In the genomic region with DNA sequence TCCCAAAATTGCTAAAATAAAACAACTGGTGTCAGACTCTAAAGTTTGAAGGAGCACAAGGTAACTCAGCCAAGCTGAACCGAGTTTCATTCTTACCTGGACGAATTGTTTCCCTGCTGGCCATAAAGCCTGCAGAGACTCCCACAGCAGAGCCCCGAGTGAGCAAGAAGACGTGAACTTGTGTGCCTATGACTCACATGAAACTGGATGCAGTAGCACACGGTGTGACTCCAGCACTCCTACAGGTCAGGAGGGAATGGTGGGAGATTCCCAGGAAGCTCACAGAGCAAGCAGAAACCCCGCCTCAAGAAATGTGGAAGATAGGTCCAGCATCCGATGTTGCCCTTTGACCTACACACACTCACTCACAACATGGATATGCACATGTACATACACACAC, we compare ENCODE assay signal across 18 mouse cellular contexts. TPM values are rescaled to one million over a fixed set of nuclear protein-coding genes. Genes with fewer than 3 reads are reported as not detected.
DNase-seq lines count a peak whose midpoint lies in the region; ATAC-seq and TF ChIP-seq lines count a peak whose summit lies in the region.
"Had no signal": no experiment of that assay in that cellular context is flagged by ENCODE, and none has a peak within 500 bp of the region (broad histone marks: within the 10 kb centered on the region; RNA-seq: fewer than 3 reads in every experiment).

No protein-coding gene starts in this region.

- peak; percentile 7 for DNase-seq in kidney, postnatal 10 days
- DNase-seq in kidney, adult 9 months = no peak
- no peak for DNase-seq in lung, postnatal 4 days
- DNase-seq in Patski (ENCODE audit: low read depth, low spot score) = no peak
- DNase-seq in ovary, postnatal 10 days (ENCODE audit: low spot score) = no peak
- DNase-seq: adrenal gland, postnatal 14 days; cerebellum, adult 18-20 months; cerebellum, postnatal 25 days; gastrocnemius, adult 2 months; heart, postnatal 4 days; kidney, adult 8-10 months; thymus, postnatal 36 days had no signal

- no peaks in the 10 kb centered on the region for H3K27me3 ChIP-seq in lung, embryonic 16.5 days (ENCODE audit: control insufficient read depth, insufficient read depth, low read depth, low read length)
- H3K27me3 ChIP-seq in Patski = no peaks in the 10 kb centered on the region
- no peaks in the 10 kb centered on the region for H3K27me3 ChIP-seq in stomach, embryonic 16.5 days (ENCODE audit: control insufficient read depth, insufficient read depth, low read length)

- H3K27ac ChIP-seq in lung, embryonic 16.5 days (ENCODE audit: low read length) = peak overlapping the region; percentile 4
- H3K27ac ChIP-seq in stomach, embryonic 16.5 days (ENCODE audit: low read length) = no peak overlapping the region; the same call in 1 of the 2 replicates
- H3K27ac ChIP-seq: gastrocnemius, adult 2 months; hindbrain, postnatal 0 days; midbrain, embryonic 10.5 days had no signal

- no peaks in the 10 kb centered on the region for H3K9me3 ChIP-seq in lung, embryonic 16.5 days (ENCODE audit: control insufficient read depth, low read length)
- H3K9me3 ChIP-seq in stomach, embryonic 16.5 days (replicated peaks; ENCODE audit: control insufficient read depth, low read length) = no peaks in the 10 kb centered on the region

- no peak overlapping the region for H3K4me3 ChIP-seq in lung, embryonic 16.5 days (ENCODE audit: low read length)
- no peak overlapping the region for H3K4me3 ChIP-seq in stomach, embryonic 16.5 days (replicated peaks; ENCODE audit: low read length)
- H3K4me3 ChIP-seq: gastrocnemius, adult 2 months; midbrain, embryonic 10.5 days had no signal

- in situ Hi-C loops in Patski (cut with MboI; ENCODE audit: low pct_unique_long_range_greater_than_20kb) = no loop called here

- no peak overlapping the region for H3K4me2 ChIP-seq in lung, embryonic 16.5 days (ENCODE audit: low read depth, low read length)
- no peak overlapping the region for H3K4me2 ChIP-seq in stomach, embryonic 16.5 days (ENCODE audit: low read depth, low read length)

- CTCF ChIA-PET in Patski (lab: Charles Lee) = interaction anchor here (0.8 to 2.6 kb wide), 2 partner anchors 21 to 61 kb away, joined by 4 to 8 read pairs; no protein-coding TSS in a partner anchor

- no peak for TF ChIP-seq CTCF in Patski (IDR thresholded peaks at IDR 0.05)

- no peaks in the 10 kb centered on the region for H3K36me3 ChIP-seq in lung, embryonic 16.5 days (ENCODE audit: control insufficient read depth, insufficient read depth, low read length)
- H3K36me3 ChIP-seq in stomach, embryonic 16.5 days (ENCODE audit: control insufficient read depth, insufficient read depth, low read length) = no peaks in the 10 kb centered on the region
- H3K36me3 ChIP-seq: midbrain, embryonic 10.5 days had no signal

- ATAC-seq in lung, embryonic 16.5 days (ENCODE audit: low read depth) = no peak
- peak; percentile 13 for ATAC-seq in Patski
- ATAC-seq in stomach, embryonic 16.5 days (ENCODE audit: insufficient read depth, low FRiP score) = peak; percentile 45; the same call in 1 of the 2 replicates
- no peak for ATAC-seq in granulocyte monocyte progenitor cell, adult 5-6 weeks (replicated peaks; ENCODE audit: poor library complexity, severe bottlenecking)
- ATAC-seq: hindbrain, postnatal 0 days had no signal

- WGBS in lung, embryonic 16.5 days = 44% methylated on average over 7 of the region's 7 CpGs
- WGBS in stomach, embryonic 16.5 days = 40% methylated on average over 7 of the region's 7 CpGs

- POLR2A ChIA-PET in Patski (lab: Charles Lee) = interaction anchor here (0.6 kb wide), 1 partner anchor 27 kb away, joined by 3 read pairs; no protein-coding TSS in a partner anchor

- no peak overlapping the region for H3K9ac ChIP-seq in lung, embryonic 16.5 days (ENCODE audit: low read length)
- no peak overlapping the region for H3K9ac ChIP-seq in stomach, embryonic 16.5 days (ENCODE audit: low read length)

- H3K4me1 ChIP-seq in lung, embryonic 16.5 days (replicated peaks; ENCODE audit: control insufficient read depth, insufficient read depth, low read length) = peaks cover 27% of the 10 kb centered on the region
- H3K4me1 ChIP-seq in stomach, embryonic 16.5 days (ENCODE audit: control insufficient read depth, insufficient read depth, low read length) = peaks cover 11% of the 10 kb centered on the region; the same call in 1 of the 2 replicates

RNA-seq across cellular contexts. Expression of gene Gipc2, which starts 5.8 kb away (rescaled TPM):
- polyA plus RNA-seq in lung, embryonic 16.5 days (2015; fragmentation: Nextera tagmentation; extraction: Ambion mirVana) = 12.3 and 13.4 TPM in 2 replicates
- 0.21 TPM for polyA plus RNA-seq in Patski (2021)
- polyA plus RNA-seq in stomach, embryonic 16.5 days (2015; fragmentation: Nextera tagmentation; extraction: Ambion mirVana) = 56.1 and 59.9 TPM in 2 replicates
- not detected in 2 replicates for total RNA-seq in granulocyte monocyte progenitor cell, adult 5-6 weeks (2014; fragmentation: Nextera tagmentation)
- total RNA-seq in granulocyte monocyte progenitor cell, adult 5-6 weeks (2017) = not detected in 2 replicates
- total RNA-seq: neutrophil, adult 5-6 weeks had no signal

RNA-seq across cellular contexts. Expression of gene Dnajb4, which starts 38.2 kb away (rescaled TPM):
- 44.0 and 44.8 TPM in 2 replicates for polyA plus RNA-seq in lung, embryonic 16.5 days (2015; fragmentation: Nextera tagmentation; extraction: Ambion mirVana)
- polyA plus RNA-seq in Patski (2021) = 85.0 TPM
- 38.9 and 39.8 TPM in 2 replicates for polyA plus RNA-seq in stomach, embryonic 16.5 days (2015; fragmentation: Nextera tagmentation; extraction: Ambion mirVana)
- 17.9 and 19.5 TPM in 2 replicates for total RNA-seq in granulocyte monocyte progenitor cell, adult 5-6 weeks (2014; fragmentation: Nextera tagmentation)
- total RNA-seq in granulocyte monocyte progenitor cell, adult 5-6 weeks (2017) = 46.1 and 46.7 TPM in 2 replicates

RNA-seq across cellular contexts. Expression of gene Fubp1, which starts 38.4 kb away (rescaled TPM):
- polyA plus RNA-seq in lung, embryonic 16.5 days (2015; fragmentation: Nextera tagmentation; extraction: Ambion mirVana) = 231 and 251 TPM in 2 replicates
- 102 TPM for polyA plus RNA-seq in Patski (2021)
- 156 and 169 TPM in 2 replicates for polyA plus RNA-seq in stomach, embryonic 16.5 days (2015; fragmentation: Nextera tagmentation; extraction: Ambion mirVana)
- total RNA-seq in granulocyte monocyte progenitor cell, adult 5-6 weeks (2014; fragmentation: Nextera tagmentation) = 173 and 191 TPM in 2 replicates
- total RNA-seq in granulocyte monocyte progenitor cell, adult 5-6 weeks (2017) = 225 and 260 TPM in 2 replicates

Comparison
In these comparisons a context has a peak if more than half of its experiments do, and no peak if none do; other contexts are left out.
1. ATAC-seq: peak in Patski (single experiment) and stomach, embryonic 16.5 days (single experiment); none in lung, embryonic 16.5 days (single experiment) and granulocyte monocyte progenitor cell, adult 5-6 weeks (single experiment).
2. RNA of gene Gipc2, which starts 5.8 kb away (polyA plus RNA-seq): 56.1 to 59.9 TPM in stomach, embryonic 16.5 days and 12.3 to 13.4 TPM in lung, embryonic 16.5 days; 0.21 TPM in Patski (single experiment); every median in the first group is over 10 times any median in the second.